Mouse (Mus musculus) urinary bladder, postnatal 36 days (tissue): Measurements from ENCODE around the gene Cbx3.

ENCODE experiments used
- DNase-seq, 2 experiments: peaks; one replicate each; pipeline ENCODE4 v3.0.0; 2022; ENCODE audit warnings: low spot score in 2 of 2, mixed read lengths in 1 of 2

Cbx3 gene

GRCm38 (mm10) chr6:51523807-51524320 lies 53.7 kb downstream of the Cbx3 start, which contains the start of gene Snx10:
Snx10 (plus strand) TSS chr6:51523901.
- peak; percentile 43 to 52 for DNase-seq

- DNase-seq: peak in 1 of 2 experiments; percentile 17
Measured at GRCm38 (mm10) chr6:51524321-51524931, 54.3 kb downstream of the Cbx3 start.

- DNase-seq: no peak
Measured at GRCm38 (mm10) chr6:51525001-51525400, 54.8 kb downstream of the Cbx3 start.

- DNase-seq: no peak
Measured at GRCm38 (mm10) chr6:51529457-51529856, 59.3 kb downstream of the Cbx3 start.
